Mouse (Mus musculus): Measurements from ENCODE around the gene Tgoln1.

DNA sequence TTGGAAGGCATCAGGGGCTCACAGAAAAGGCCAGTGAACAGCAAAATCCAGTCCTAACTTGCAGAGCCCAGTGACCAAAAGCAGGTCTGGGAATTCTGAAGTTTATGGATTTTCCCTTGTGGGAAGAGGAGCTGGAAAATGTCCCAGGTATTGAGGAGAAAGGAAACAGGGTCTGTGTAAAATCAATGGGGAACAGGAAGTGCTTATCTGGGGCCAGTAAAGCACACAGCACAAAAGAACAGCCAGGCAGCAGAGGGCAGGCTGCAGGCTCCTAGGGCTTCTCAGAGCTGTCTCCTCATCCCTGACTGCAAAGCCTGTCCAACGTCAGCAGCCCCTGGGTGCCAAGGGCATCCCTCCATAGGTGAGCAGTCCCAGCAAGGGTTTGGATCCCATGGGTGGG is 46.2 kb upstream of the Tgoln1 start:
- no peak for TF ChIP-seq EP300 (IDR thresholded peaks at IDR 0.05)
- peak; percentile 42 for TF ChIP-seq CTCF (IDR thresholded peaks at IDR 0.05)
